In the genomic region with DNA sequence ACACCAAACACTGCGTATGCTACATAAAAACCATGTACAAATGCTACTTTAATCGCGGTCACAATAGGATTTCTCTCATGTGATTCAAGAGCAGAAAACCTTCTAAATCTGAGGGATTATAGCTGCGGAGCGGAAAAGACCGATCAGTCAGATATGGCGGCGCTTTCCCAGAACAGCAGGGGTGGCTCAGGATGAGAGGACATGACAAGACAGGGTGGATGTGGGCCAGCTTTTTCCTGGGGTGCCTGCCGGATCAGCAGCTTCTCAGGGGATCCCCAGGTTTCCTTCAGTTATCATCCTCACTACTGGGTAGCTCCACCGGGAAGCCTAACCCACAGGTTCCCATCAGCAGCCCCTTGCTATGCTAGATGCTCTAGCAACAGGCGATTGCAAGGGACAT, we compare ENCODE assay signal across 21 mouse cellular contexts.
DNase-seq lines count a peak whose midpoint lies in the region; ATAC-seq lines count a peak whose summit lies in the region.
"Had no signal": no experiment of that assay in that cellular context is flagged by ENCODE, and none has a peak within 500 bp of the region (broad histone marks: within the 10 kb centered on the region; RNA-seq: fewer than 3 reads in every experiment).

No protein-coding gene starts in this region.

- no peak for ATAC-seq in heart, embryonic 14.5 days (ENCODE audit: insufficient number of reproducible peaks, insufficient read depth, low FRiP score, low read depth)
- ATAC-seq in lung, embryonic 15.5 days (ENCODE audit: borderline replicate concordance, extremely low read depth, low FRiP score, low TSS enrichment) = peak; percentile 55; the same call in 1 of the 2 replicates
- ATAC-seq in limb, embryonic 11.5 days (ENCODE audit: insufficient number of reproducible peaks, low FRiP score, low TSS enrichment, low read depth) = no peak
- ATAC-seq in granulocyte monocyte progenitor cell, adult 5-6 weeks (replicated peaks; ENCODE audit: poor library complexity, severe bottlenecking) = no peak
- ATAC-seq: activated CD4-positive, CD25-positive, alpha-beta regulatory T cell, adult 4 months; intestine, embryonic 15.5 days; midbrain, embryonic 13.5 days had no signal

- H3K4me2 ChIP-seq in heart, embryonic 14.5 days (ENCODE audit: low read length) = no peak overlapping the region
- H3K4me2 ChIP-seq in lung, embryonic 15.5 days = peak overlapping the region; percentile 3; the same call in 1 of the 2 replicates
- H3K4me2 ChIP-seq in limb, embryonic 11.5 days (ENCODE audit: low read depth, severe bottlenecking) = no peak overlapping the region
- H3K4me2 ChIP-seq: embryonic facial prominence, embryonic 15.5 days; heart, embryonic 15.5 days; hindbrain, embryonic 12.5 days; intestine, embryonic 15.5 days; liver, embryonic 11.5 days; midbrain, embryonic 13.5 days had no signal

- no peaks in the 10 kb centered on the region for H3K36me3 ChIP-seq in heart, embryonic 14.5 days (ENCODE audit: control insufficient read depth, insufficient read depth, low read length)
- no peaks in the 10 kb centered on the region for H3K36me3 ChIP-seq in lung, embryonic 15.5 days
- no peaks in the 10 kb centered on the region for H3K36me3 ChIP-seq in limb, embryonic 11.5 days (ENCODE audit: control insufficient read depth, insufficient read depth, low read length)
- H3K36me3 ChIP-seq: embryonic facial prominence, embryonic 15.5 days; forebrain, embryonic 10.5 days; heart, embryonic 15.5 days; hindbrain, embryonic 12.5 days; intestine, embryonic 15.5 days; midbrain, embryonic 13.5 days had no signal

- H3K4me1 ChIP-seq in heart, embryonic 14.5 days (ENCODE audit: control insufficient read depth in 2 of 2, insufficient read depth in 2 of 2, low read length in 2 of 2) = peaks cover 6 to 9% of the 10 kb centered on the region in 2 experiments; a peak in 3 of 4 replicates
- H3K4me1 ChIP-seq in lung, embryonic 15.5 days = peaks cover 20% of the 10 kb centered on the region
- 0 out of 2 replicates have a peak, but pooled peaks cover 4% of the 10 kb centered on the region for H3K4me1 ChIP-seq in limb, embryonic 11.5 days (ENCODE audit: control insufficient read depth, insufficient read depth, low read length)
- H3K4me1 ChIP-seq: intestine, embryonic 15.5 days had no signal

- intact Hi-C loops in left cerebral cortex, postnatal 14 days (cut with DNase I) = no loop called here

- H3K27ac ChIP-seq in heart, embryonic 14.5 days (replicated peaks in 1 of 2; ENCODE audit: control insufficient read depth in 1 of 2, insufficient read depth in 1 of 2, low read depth in 2 of 2, low read length in 2 of 2) = peak overlapping the region; percentile 10 to 37; a peak in 1 of 4 replicates
- peak overlapping the region; percentile 66 for H3K27ac ChIP-seq in lung, embryonic 15.5 days
- H3K27ac ChIP-seq in limb, embryonic 11.5 days (replicated peaks; ENCODE audit: low read depth, low read length) = 0 out of 2 replicates have a peak overlapping the region, but pooled peaks have one; percentile 30
- H3K27ac ChIP-seq: embryonic facial prominence, embryonic 15.5 days; forebrain, embryonic 10.5 days; heart, embryonic 15.5 days; hindbrain, embryonic 12.5 days; intestine, embryonic 15.5 days; macrophage; midbrain, embryonic 13.5 days had no signal

- no peaks in the 10 kb centered on the region for H3K27me3 ChIP-seq in heart, embryonic 14.5 days (ENCODE audit: control insufficient read depth, insufficient read depth, low read length)
- H3K27me3 ChIP-seq in lung, embryonic 15.5 days = no peaks in the 10 kb centered on the region
- H3K27me3 ChIP-seq in limb, embryonic 11.5 days (ENCODE audit: control insufficient read depth, insufficient read depth, low read length) = no peaks in the 10 kb centered on the region
- H3K27me3 ChIP-seq: embryonic facial prominence, embryonic 15.5 days; heart, embryonic 15.5 days; hindbrain, embryonic 12.5 days; intestine, embryonic 15.5 days; midbrain, embryonic 13.5 days had no signal

- 77% methylated on average over 11 of the region's 11 CpGs for WGBS in heart, embryonic 14.5 days
- 55% methylated on average over 11 of the region's 11 CpGs for WGBS in lung, embryonic 15.5 days
- WGBS in limb, embryonic 11.5 days = 83% methylated on average over 11 of the region's 11 CpGs

- H3K9ac ChIP-seq in heart, embryonic 14.5 days (ENCODE audit: low read length) = no peak overlapping the region
- H3K9ac ChIP-seq in lung, embryonic 15.5 days = no peak overlapping the region
- H3K9ac ChIP-seq in limb, embryonic 11.5 days (ENCODE audit: low read length) = no peak overlapping the region
- H3K9ac ChIP-seq: embryonic facial prominence, embryonic 15.5 days; heart, embryonic 15.5 days; hindbrain, embryonic 12.5 days; intestine, embryonic 15.5 days; midbrain, embryonic 13.5 days had no signal

- H3K4me3 ChIP-seq in heart, embryonic 14.5 days (ENCODE audit: control insufficient read depth in 1 of 2, insufficient read depth in 1 of 2, low read depth in 1 of 2, low read length in 2 of 2) = no peak overlapping the region
- H3K4me3 ChIP-seq in lung, embryonic 15.5 days = no peak overlapping the region
- no peak overlapping the region for H3K4me3 ChIP-seq in limb, embryonic 11.5 days (ENCODE audit: low read depth, low read length)
- H3K4me3 ChIP-seq: embryonic facial prominence, embryonic 15.5 days; forebrain, embryonic 10.5 days; heart, embryonic 15.5 days; hindbrain, embryonic 12.5 days; intestine, embryonic 15.5 days; midbrain, embryonic 13.5 days had no signal

- no peaks in the 10 kb centered on the region for H3K9me3 ChIP-seq in heart, embryonic 14.5 days (ENCODE audit: control insufficient read depth, low read length)
- no peaks in the 10 kb centered on the region for H3K9me3 ChIP-seq in lung, embryonic 15.5 days
- H3K9me3 ChIP-seq in limb, embryonic 11.5 days (ENCODE audit: control insufficient read depth, low read length) = no peaks in the 10 kb centered on the region
- H3K9me3 ChIP-seq: embryonic facial prominence, embryonic 15.5 days; forebrain, embryonic 10.5 days; heart, embryonic 15.5 days; hindbrain, embryonic 12.5 days; intestine, embryonic 15.5 days; midbrain, embryonic 13.5 days had no signal

- no peak for DNase-seq in heart, adult 9 months (ENCODE audit: low spot score in 2 of 2)
- no peak for DNase-seq in lung, postnatal 25 days (ENCODE audit: low spot score)
- DNase-seq in R1 (ENCODE audit: low read depth, low spot score) = peak; percentile 31
- DNase-seq in limb, embryonic 11.5 days (ENCODE audit: low spot score) = no peak
- DNase-seq in left cerebral cortex, postnatal 14 days (ENCODE audit: low spot score in 2 of 2) = no peak
- DNase-seq: adrenal gland, postnatal 25 days; B cell, adult 2 months; cerebellum, adult 2 months; gastrocnemius, postnatal 10 days had no signal
